Mouse (Mus musculus) frontal cortex, adult 2 months (tissue): ENCODE measurements around the gene Oaz1. TPM values are rescaled to one million over a fixed set of nuclear protein-coding genes. Genes with fewer than 3 reads are reported as not detected.
A peak's percentile ranks its signal among the peaks of the same experiment; 100 is the strongest.

Experiments used
- DNase-seq, 2 experiments: peaks; one replicate each; pipeline ENCODE4 v3.0.0; 2022; ENCODE audit warnings: low spot score in 1 of 2; ENCODE audit errors: extremely low spot score in 1 of 2
- polyA plus RNA-seq: library from polyadenylated mRNA; depleted of rRNA; stranded (reverse); fragments of >200 nt; gene quantifications from 2 replicates; pipeline ENCODE4 v1.2.3, GENCODE M21; 2012; rRNA removed

Gene Oaz1
- polyA plus RNA-seq: 706 and 773 TPM in 2 replicates

DNA sequence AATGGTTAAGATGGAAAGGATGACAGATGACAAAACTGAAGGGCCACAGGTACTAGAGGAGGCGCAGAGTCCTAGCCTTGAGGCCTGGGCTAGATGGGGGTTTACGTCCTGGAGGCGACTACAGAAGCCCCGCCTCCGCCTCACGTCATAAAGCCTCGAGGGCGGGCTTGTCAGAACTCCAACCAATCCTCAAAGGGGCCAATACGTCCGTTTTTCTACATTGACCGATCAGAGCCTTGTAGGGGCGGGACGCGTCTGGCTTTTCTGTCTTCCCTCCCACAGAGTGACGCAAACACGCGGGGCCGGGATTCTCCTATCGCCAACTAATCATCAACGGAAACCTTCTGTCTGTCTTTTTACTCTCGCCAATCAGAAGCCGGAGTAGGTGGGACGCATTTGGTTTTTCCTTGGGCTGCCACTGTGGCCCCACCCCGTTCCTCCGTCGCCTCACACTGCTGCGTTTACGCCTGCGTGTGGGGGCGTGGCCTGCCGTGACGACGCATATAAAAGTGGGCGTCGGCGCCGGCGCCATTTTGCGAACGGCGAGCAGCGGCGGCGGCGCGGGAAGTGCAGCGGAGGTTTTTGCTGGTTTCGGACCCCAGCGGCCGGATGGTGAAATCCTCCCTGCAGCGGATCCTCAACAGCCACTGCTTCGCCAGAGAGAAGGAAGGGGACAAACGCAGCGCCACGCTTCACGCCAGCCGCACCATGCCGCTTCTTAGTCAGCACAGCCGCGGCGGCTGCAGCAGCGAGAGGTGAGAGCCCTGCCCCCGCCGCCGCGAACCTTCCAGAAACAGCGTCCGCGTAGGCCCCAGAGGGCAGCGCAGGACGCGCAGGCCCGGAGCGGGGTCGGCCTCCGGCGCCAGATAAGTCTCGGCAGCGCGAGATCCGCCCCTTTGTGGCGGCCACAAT, at the start of gene Oaz1:
Gene Oaz1 (plus strand): TSS at position 506 of the 912 bp plus-strand sequence.
- DNase-seq: peak; percentile 100

DNA sequence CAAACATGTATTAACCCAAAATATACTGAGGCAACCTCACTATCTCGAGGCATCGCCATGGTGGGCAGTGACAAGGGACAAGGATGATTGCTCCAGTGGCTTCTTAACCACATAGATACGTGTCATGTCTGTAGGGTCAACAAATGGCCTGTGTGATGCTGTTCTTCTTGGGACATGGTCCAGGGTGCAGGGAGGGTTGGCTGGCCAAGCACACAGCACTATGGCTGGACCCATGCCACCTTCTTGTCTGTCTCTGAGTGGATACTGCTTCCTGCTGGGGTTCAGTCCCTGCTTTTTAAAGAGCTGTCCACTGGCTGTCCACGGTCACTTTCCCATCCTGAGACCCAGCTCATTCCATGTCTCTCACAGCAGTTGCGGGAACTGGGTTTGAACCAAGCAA, 49.3 kb upstream of the Oaz1 start:
- DNase-seq: no peak

GRCm38 (mm10) chr10:80779565-80779964, 46.9 kb upstream of the Oaz1 start:
- no peak for DNase-seq

GRCm38 (mm10) chr10:80784302-80784701, 42.2 kb upstream of the Oaz1 start:
- peak in 1 of 2 experiments; percentile 26 for DNase-seq

GRCm38 (mm10) chr10:80784871-80785270, 41.6 kb upstream of the Oaz1 start:
- no peak for DNase-seq

GRCm38 (mm10) chr10:80785963-80786362, 40.5 kb upstream of the Oaz1 start:
- DNase-seq: no peak

GRCm38 (mm10) chr10:80787517-80787916, 38.9 kb upstream of the Oaz1 start:
- DNase-seq: no peak

GRCm38 (mm10) chr10:80790761-80791404, 35.6 kb upstream of the Oaz1 start:
- DNase-seq: no peak

DNA sequence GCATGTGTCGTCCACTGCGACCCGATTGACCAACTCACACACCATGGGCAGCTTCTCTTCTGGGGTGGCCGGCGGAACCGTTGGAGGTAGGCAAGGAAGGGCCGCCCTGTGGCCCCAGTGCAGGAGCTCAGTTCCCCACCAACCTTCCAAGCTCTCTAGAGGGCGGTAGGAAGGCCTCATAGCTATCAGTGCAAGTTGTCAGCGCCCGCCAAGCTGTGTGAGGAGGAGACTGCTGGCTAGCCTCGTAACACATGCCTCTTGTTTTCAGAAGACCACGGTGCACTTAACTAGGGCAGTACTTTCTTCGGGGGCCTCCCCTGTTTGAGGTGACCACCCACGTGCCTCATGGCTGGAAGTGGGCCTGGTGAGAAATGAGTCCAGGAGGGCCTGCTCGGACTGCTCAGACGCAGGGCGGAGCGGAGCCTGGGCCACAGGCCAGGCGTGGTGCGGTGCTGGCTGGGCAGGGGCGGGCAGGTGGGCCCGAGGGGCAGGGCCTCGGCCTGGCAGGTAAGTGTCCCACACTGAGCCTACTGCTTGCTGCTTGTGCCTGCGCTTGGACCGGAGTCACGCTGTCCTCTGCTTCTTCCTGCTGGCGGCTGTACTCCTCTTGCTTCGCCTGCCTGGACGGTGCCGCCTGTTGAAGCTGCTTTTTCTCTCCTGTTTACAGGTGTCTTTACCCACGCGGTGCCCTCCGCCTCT, 34.8 kb upstream of the Oaz1 start:
- peak in 1 of 2 experiments; percentile 28 for DNase-seq

- peak in 1 of 2 experiments; percentile 39 for DNase-seq
Measured at GRCm38 (mm10) chr10:80792175-80793032, 34.1 kb upstream of the Oaz1 start.

GRCm38 (mm10) chr10:80793033-80793784, 33.2 kb upstream of the Oaz1 start:
- DNase-seq: no peak

DNA sequence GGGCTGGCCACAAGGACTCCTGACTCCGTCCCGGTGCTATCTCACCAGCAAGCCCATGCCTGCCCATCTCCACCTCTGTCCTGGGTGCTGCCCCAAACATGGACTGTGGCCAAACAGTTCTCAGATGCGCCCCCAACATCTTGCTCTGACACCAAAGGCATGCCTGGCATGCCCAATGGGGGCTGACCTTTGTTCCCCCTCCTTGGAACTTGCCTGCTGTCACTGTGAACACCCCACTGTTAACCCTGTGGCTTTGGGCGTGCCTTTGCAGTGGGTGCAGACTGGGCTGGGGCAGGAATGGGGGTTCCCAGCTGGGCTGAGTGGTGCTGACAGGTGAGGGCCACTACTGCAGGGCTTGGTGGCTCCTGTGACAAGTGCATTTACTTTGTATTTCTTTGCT, 32.7 kb upstream of the Oaz1 start:
- DNase-seq: no peak

- no peak for DNase-seq
Measured at GRCm38 (mm10) chr10:80794750-80795149, 31.7 kb upstream of the Oaz1 start.

DNA sequence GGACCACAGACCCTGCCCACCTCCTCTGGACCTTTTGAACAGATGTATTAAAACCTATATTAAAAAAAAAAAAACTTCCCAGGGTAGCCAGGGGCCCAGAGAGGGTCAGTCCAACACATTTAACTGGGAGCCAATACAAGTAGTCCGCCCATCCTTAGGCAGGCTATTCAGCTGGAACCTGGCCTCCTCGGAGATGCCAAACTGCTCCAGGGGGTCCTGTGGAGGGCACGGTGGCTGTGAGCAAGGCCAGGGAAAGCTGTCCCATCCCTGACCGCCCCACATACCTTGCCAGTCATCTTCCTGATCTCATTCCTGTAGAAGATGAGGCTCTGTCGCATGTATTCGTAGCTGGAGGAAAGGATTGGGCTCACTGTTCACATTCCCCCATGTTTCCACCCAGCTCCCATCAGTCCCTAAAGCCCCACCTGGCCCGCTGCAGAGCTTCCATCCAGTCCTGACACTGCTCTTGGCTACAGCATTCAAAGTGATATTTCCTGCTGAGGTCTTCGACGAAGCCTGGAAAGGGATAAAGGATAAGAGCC, 30.1 kb upstream of the Oaz1 start:
- DNase-seq: no peak

DNA sequence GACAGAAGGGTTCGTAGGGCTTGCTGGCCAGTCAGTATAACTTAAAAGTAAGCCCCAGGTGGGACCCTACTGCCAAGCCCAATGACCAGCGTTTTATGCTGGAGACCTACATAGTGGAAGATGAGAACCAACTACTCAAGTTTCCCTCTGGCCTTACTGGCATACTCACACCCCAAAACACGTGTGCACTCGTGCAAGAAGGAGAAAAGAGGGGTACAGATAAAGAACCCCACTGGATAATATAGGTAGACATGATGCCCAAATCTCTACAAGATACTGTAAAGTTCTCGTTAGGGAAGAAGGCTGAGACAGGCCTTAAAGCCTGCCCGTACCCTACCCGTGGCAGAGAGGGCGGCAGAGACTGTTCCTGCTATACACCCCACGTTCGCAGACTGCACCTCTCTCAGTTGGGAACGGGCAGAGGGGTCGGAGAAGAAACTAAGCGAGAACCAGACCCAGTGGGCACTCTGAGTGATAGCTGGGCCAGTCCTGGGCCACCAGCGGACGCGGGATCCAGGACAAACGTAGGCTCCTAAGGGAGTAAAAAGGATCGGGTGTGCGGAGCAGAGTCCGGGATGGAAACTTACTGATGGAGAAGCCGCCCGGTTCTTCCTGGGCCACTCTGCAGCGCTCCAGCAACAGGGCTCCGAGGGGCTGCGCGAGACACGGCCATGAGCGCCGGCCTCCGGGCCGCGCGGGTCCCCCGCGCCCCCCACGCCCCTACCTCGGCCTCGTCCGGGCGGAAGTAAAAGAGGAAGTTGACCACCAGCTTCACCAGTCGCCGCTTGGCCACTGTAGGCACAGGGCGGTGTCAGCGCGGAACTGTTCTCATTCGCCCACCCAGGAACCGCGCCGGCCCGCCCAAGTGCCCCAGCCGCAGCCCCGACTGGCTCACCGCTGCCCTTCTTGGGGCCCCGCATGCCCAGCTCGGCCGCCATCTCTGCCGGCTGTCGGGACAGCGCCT, 29.0 kb upstream of the Oaz1 start:
- no peak for DNase-seq

DNA sequence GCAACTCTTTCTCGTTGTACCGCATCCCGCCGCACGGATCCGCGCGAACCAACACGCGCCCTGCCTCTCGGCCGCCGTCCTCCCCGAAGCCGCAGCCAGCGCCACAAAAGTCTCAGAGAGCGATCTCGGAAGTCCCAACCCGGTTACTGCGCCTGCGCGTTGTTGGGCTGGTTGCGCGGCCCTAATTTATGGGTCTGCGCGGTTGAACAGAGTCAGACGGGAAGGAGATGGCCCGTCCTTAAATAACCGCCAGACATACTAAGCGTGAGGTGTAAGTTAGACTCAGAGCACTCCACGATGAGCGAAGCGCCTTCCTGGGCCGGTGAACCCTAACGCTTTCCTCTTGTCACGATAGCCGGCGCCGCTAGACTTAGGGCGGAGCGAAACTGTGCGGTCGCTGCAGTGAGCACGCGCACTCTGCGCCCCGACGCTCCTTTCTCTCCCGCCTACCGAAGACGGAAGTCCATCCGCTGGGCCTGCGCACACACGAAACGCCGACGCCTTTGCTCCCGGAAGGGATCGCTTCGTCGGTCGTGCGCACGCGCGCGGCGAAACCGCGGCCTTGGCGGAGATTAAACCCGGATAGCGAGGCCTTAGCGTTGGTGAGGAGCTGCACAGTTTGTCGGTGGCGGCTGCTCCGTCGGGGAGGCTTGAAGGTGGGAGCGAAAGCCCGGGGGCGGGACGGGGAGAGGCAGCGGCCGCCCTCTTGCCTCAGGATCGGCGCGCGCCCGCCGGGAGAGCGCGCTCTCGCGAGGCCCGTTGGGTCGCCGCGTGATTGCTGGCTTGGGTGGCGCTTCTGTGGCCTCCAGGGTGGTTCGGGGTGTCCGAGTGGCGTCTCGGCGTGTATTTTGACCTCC, 28.1 kb upstream of the Oaz1 start, which contains the start of the genes Sf3a2 and Plekhj1:
Gene Sf3a2 (plus strand): TSS at position 49 of the 857 bp plus-strand sequence.
Gene Plekhj1 (minus strand): TSS at position 477 of the 857 bp plus-strand sequence.
- peak; percentile 91 to 97 for DNase-seq

GRCm38 (mm10) chr10:80799070-80799566, 27.3 kb upstream of the Oaz1 start:
- DNase-seq: no peak
